Mouse (Mus musculus) CD4-positive naive resting alpha-beta T cell, adult 76 days (primary cell): ENCODE results near the gene Armh4. TPM values are rescaled to one million over a fixed set of nuclear protein-coding genes. Genes with fewer than 3 reads are reported as not detected.

Experiments used
- total RNA-seq: library from RNA; stranded (reverse); gene quantifications from one replicate; pipeline ENCODE4 v1.2.4, GENCODE M21; 2023

Armh4 gene
- total RNA-seq: not detected

DNA sequence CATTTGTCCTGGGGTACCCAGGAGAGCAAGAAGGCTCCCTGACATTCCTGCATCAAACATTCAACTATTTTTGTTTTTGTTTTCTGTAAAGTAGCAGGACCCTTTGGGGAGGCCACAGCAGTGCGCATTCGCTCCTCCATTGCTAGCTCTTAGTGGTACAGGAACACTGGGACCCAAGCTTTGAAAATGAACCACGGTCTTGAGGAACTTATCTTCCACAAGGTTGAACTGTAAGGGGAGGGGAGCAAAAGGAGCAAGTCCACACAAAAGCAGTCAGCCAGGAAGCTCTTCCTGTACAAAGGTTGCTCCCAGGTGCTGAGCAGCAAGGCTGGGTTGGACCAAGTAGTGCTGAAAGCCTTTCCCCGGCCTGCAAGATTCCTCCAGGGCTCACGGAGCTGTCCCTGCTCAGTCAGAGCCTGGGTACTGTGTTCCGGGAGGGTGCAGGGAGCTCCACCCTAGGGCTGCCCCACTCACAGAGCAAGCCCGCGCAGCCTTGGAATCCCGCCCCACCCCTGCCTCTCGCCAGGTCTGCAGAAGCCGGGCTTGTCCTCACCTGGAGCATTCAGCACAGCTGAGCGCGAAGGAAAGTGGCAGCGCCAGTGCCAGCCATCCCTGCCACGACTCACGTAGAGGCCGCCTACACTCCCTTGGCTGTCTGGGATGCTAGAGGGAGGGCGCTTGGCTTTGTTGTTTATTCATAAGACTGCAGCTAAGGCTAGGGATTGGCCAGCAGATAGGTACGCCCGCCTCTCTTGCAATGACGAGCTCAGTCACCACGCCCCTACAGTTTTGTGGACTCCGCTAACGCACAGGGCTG, at the start of gene Armh4:
Gene Armh4, minus strand, starts transcription at position 669 of the 817 bp plus-strand sequence.

Other genes starting within 250 kb of the Armh4 start
- gene Olfr722, start 118.6 kb upstream of the Armh4 start, total RNA-seq: not detected
- gene Olfr723, start 148.4 kb upstream of the Armh4 start, total RNA-seq: not detected
- gene Olfr724, start 179.9 kb upstream of the Armh4 start, total RNA-seq: not detected